Mouse (Mus musculus) lung, postnatal 36 days (tissue): Measurements from ENCODE around the gene Izumo2.
A peak's percentile ranks its signal among the peaks of the same experiment; 100 is the strongest.

Experiments
- DNase-seq: peaks from one replicate; pipeline ENCODE4 v3.0.0; 2022; ENCODE audit warnings: mixed read lengths

Izumo2 gene

GRCm38 (mm10) chr7:44708574-44708973, at the start of gene Izumo2:
TSS of gene Izumo2 (plus strand) at chr7:44708742.
- no peak for DNase-seq

- no peak for DNase-seq
Measured at GRCm38 (mm10) chr7:44661219-44661618, 47.3 kb upstream of the Izumo2 start.

- peak; percentile 93 for DNase-seq
Measured at GRCm38 (mm10) chr7:44662168-44662567, 46.4 kb upstream of the Izumo2 start.

DNA sequence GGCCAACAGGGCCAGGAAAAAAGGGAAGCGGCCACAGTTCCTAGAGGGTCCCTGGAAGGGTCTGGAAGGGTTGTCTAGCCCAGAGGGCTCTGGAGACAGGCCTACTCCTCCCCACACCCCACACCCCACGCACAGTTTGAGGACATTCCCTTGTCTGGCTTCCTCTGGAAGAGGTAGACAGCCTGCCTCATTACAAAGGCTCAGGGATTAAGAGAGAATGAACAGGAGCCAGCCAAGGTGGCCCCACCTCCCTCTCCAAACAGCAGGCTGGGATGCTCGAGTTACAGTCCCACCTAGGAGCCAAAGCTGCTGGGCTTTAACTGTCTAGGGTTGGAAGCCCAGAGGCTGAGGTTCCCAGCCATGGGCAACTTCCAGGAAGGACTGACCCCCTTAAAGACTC, 46.0 kb upstream of the Izumo2 start:
- peak; percentile 63 for DNase-seq

- peak; percentile 87 for DNase-seq
Measured at GRCm38 (mm10) chr7:44663546-44663945, 45.0 kb upstream of the Izumo2 start.

DNA sequence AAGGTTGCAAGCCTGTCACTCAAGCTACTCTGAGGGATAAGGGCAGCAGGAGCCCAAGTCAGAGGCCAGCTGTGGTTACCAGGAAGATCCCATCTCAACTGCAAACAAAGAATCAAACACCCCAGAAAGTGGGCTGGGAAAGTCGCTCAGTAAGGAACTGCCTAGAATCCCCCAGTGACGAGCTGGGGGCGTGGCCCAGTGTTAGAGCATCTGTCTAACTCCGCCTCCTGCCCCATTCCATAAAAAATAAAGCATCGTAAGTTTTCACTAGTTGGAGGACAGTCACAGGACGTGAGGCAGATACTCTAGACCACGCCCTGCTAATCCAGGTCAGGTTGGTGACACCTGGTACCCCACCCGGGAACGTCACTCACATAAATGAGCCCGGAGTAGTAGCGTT, 43.8 kb upstream of the Izumo2 start:
- peak; percentile 20 for DNase-seq

DNA sequence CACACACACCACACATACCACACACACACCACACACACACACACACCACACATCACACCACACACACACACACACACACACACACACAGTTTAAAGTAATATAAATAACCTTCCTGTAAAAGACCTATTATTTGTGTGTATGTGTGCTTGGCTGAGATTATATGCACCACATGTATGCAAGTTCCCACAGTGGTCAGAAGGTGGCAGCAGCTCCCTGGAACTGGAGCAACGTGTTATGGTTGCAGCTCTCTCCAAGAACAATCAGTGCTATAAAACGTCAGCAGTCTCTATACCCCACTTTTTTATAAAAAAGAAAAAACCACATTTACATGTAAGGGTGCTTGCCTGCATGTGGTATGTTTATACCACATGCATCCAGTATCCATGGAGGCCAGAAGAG, 42.1 kb upstream of the Izumo2 start:
- peak; percentile 33 for DNase-seq

- DNase-seq: peak; percentile 82
Measured at GRCm38 (mm10) chr7:44667996-44668738, 40.4 kb upstream of the Izumo2 start.

DNA sequence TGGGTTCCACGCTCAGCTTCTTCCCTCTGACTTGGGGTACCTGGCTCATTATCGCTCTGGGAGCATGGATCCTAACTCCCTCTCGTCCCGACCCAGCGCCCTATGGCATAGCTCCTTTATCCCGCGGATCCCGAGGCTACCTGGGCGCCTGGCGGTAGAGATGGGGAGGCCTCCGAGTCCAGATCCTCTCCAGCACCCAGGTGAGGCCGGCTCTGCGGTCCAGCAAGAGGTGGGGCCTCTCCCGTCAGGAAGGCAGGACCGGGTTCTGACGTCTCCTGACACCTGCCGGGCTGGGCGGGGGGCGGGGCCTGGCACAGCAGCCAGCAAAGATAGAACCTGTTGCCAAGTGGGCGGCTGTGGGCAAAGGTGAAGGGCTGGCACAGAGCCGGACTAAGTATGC, 39.4 kb upstream of the Izumo2 start:
- peak; percentile 85 for DNase-seq

- peak; percentile 93 for DNase-seq
Measured at GRCm38 (mm10) chr7:44670803-44671202, 37.7 kb upstream of the Izumo2 start, which contains the start of gene Myh14. TSS of gene Myh14 (minus strand) at chr7:44670843.

DNA sequence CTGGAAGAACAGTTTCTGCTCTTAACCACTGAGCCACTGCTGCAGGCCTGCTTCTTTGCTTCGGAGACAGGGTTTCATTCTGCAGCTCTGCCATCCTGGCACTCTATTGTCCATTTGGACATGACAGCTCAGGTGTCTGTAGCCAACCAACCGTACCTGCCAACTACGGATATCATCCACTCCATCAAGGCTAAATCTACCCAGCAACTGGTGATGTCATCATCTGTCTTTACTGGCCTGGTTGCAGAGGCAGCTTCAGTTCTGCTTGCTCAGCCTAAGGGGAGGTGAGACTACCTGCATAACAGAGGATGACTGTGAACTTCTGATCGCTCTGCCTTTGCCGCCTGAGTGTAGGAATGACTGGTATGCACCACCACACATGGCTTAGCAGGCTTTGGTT, 36.3 kb upstream of the Izumo2 start:
- peak; percentile 83 for DNase-seq

GRCm38 (mm10) chr7:44674511-44674910, 34.0 kb upstream of the Izumo2 start:
- DNase-seq: no peak

DNA sequence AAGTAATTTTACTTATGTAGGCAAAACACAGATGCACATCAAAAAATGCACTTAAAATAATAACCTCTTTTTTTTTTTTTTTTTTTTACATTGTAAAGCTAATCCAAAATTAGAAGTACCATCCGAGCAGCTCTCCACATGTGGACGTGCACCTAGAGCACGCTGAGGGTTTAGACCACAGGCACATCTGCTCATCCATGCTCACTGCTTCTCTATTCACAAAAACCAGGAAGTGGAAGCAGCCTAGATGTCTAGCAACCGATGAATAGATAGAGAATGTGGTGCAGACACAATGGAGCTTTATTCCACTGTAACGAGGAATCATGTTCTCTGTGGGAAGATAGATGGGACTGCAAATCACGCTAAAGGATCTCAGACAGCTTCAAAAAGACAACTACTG, 33.4 kb upstream of the Izumo2 start:
- DNase-seq: no peak

GRCm38 (mm10) chr7:44676126-44676525, 32.4 kb upstream of the Izumo2 start:
- no peak for DNase-seq

GRCm38 (mm10) chr7:44676611-44677010, 31.9 kb upstream of the Izumo2 start:
- peak; percentile 58 for DNase-seq

- DNase-seq: peak; percentile 93
Measured at GRCm38 (mm10) chr7:44683656-44684055, 24.9 kb upstream of the Izumo2 start.

- DNase-seq: peak; percentile 88
Measured at GRCm38 (mm10) chr7:44685531-44686402, 22.8 kb upstream of the Izumo2 start.

GRCm38 (mm10) chr7:44688890-44689289, 19.7 kb upstream of the Izumo2 start:
- no peak for DNase-seq

- no peak for DNase-seq
Measured at GRCm38 (mm10) chr7:44689331-44689730, 19.2 kb upstream of the Izumo2 start.

- DNase-seq: peak; percentile 73
Measured at GRCm38 (mm10) chr7:44693427-44694175, 14.9 kb upstream of the Izumo2 start.

DNA sequence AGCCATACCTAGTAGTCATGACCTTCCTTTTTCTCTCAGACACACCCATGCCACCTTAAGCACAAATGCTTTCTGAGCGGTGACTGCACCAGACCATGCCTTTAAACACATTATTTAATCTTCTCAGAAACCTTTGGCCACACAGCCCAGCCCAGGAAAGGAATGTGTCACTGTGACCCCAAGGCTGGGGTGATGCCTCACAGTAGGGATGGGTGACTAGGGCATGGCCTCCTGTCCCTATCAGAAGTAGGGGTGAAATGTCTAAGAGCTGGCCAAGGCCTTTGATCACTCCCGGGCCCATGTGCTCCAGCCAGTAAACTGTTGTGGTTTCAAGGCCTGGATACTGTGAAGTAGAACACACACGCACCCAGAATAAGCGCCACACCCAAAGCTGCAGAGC, 13.3 kb upstream of the Izumo2 start:
- DNase-seq: peak; percentile 45

GRCm38 (mm10) chr7:44697191-44697710, 11.3 kb upstream of the Izumo2 start:
- DNase-seq: peak; percentile 87

GRCm38 (mm10) chr7:44697980-44698379, 10.6 kb upstream of the Izumo2 start:
- DNase-seq: no peak
